Mouse (Mus musculus) olfactory bulb, adult 2 months (tissue): ENCODE data around the gene Six1.
"Not testable (repeated sequence)": the region's sequence is repeated elsewhere in the genome, so short reads cannot be mapped to it uniquely, and the experiment has no call there.

Source experiments
- CTCF ChIP-seq: fragments of 200-500 bp; IDR thresholded peaks from 2 replicates; pipeline ENCODE4 v1.5.1; 2012; ENCODE audit warnings: low read depth, mild to moderate bottlenecking, low read length, moderate library complexity; ENCODE audit not compliant: insufficient read depth
- POLR2A ChIP-seq: fragments of 200-500 bp; IDR thresholded peaks from 2 replicates; pipeline ENCODE4 v1.6.1; 2012; ENCODE audit warnings: mild to moderate bottlenecking, low read depth, low read length, moderate library complexity; ENCODE audit not compliant: insufficient read depth

GRCm38 (mm10) chr12:73096177-73096576 lies 42.5 kb upstream of the Six1 start:
- not testable (repeated sequence) for TF ChIP-seq POLR2A, CTCF
